Mouse (Mus musculus): ENCODE measurements around the gene Stk24.
"Not testable (repeated sequence)": the region's sequence is repeated elsewhere in the genome, so short reads cannot be mapped to it uniquely, and the experiment has no call there.

Stk24 gene

DNA sequence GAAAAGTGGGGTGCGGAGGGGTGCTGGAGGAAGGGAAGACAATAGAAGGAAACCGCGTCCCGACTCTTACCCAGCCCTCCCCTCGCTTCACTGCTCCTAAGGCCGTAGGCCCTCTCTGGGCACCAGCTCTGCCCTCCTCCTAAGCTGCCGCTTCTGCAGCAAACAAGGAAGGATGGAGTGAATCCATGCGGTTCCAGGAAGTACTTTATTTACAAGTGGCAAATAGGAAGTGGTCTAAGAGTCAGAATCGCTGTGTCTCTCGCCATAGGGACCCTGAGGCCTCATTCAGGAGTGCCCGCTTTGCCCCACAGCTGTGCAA, at the start of gene Stk24:
TSS of gene Stk24 (minus strand) at position 185 of the 319 bp plus-strand sequence.
- DNase-seq (ENCODE audit: low spot score) = no peak

DNA sequence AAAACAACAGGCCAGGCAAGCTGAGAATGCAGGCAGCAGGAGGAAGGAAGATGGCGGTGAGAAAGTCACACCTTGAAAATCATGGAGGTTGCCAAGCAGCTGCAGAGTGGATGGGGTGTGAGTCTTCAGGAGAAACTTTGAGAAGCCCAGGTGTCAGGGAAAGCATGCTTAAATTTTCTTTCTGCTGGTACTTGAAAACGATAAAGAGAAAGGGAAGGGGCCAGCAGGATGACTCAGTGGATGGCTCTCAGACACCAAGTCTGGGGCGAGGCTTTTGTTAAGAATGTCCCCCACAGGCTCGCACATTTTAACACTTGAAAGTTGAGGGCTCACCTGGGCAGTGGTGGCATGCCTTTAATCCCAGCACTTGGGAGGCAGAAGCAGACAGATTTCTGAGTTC, 48.3 kb upstream of the Stk24 start:
- no peak for DNase-seq (ENCODE audit: low spot score)

DNA sequence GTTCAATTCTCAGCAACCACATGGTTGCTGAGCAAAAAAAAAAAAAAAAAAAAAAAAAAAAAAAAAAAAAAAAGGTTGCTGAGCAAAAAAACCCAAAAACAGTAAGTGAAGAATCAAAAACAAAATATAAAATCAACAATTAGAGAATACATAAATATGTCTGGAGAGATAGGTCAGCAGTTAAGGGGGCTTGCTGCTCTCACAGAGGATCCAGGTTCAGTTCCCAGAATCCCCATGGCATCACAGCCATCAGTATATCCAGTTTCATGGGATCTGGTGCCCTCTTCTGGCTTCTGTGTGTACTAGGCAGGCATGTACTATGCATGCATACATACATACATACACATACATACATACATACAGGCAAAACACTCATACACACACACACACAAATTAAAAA, 46.9 kb upstream of the Stk24 start:
- no peak for DNase-seq (ENCODE audit: low spot score)

DNA sequence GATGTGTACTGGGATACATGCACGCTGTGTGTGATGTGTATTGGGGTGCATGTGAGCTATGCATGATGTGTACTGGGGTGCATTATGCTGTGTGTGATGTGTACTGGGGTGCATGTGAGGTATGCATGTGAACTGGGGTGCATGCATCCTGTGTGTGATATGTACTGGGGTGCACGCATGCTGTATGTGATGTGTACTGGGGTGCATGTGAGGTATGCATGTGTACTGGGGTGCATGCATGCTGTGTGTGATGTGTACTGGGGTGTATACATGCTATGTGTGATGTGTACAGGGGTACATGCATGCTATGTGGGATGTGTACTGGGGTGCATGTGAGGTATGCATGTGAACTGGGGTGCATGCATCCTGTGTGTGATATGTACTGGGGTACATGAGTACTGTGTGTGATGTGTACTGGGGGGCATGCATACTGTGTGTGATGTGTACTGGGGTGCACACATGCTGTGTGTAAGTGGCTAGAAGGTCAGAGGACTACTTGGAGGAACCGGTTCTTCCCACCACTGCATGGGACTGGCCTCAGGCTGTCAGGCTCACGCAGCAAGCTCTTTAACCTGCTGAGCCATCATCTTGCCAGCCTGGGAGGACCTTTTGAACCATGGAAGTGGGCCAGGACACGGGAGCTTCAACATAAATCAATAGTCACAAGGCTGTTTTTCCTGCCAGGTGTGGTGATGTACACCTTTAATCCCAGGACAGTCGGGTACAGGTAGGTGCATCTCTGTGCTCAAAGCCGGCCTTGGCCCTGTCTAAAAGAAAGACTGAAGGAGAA, 45.4 kb upstream of the Stk24 start:
- DNase-seq (ENCODE audit: low spot score) = no peak

DNA sequence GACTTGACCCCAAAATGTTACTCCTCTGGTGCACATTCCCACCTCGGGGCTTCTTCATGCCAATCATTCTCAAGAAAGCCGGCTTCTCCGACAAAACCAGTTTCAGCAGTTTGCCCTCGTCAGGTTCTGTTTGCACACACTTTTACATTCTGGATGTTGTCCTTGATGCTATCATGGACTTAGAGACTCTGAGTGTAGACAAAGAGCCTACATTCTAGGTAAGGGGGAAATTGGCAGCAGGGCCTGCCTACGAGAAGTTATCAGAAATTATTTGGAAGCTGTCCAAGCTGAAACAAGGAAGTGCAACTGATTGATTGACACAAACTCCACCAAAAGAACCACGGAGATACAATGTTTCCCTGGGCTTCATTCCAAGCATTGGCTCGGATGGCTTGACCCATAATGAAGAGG, 43.5 kb upstream of the Stk24 start:
- no peak for DNase-seq (ENCODE audit: low spot score)

DNA sequence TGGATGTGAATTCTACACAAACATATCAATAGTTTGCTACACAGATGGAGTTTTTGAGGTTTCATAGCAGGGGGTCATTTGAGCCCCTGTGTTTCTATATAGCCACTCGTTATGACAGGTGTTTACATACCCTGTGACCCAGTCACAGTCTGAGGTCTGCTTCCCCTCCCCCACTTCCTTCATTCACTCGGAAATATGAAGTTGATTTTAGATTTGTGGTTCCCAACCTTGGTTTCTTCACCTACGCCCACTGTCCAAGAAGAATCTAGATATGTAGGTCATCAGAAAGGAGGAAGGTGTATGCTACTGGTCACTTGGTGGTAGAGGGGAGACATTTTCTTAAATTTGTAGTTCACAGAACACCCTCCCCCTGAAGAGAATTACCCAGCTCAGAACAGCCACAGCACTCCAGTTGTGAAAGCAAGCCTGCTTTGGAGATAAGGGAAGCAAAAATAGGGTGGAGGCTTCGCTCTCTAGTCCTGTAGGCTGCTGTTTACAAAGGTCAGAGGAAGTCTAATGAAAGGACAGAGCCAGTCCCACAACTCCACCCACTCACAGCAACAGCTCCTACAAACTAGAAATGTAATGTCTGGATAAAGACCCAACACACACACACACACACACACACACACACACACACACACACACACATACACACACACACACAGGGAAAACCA, 43.0 kb upstream of the Stk24 start:
- DNase-seq (ENCODE audit: low spot score) = no peak

DNA sequence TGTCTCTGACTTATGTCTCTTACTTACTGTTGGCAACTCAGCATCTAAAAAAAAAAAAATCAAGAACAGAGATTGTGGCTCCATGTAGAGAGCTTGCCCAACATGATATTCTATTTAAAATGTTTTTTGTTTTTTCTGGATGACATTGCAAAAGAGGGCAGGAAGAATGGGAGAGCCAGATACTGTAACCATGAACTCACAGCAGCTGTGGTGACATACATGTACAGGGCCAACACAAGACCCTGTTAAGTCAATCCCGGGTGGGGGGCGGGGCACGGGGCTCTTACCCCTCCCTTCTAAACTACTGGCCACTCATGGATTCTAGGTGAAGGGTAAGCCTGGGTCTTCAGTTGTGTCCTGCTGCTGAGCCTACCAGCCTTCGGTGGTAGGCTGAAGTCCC, 42.2 kb upstream of the Stk24 start:
- no peak for DNase-seq (ENCODE audit: low spot score)

DNA sequence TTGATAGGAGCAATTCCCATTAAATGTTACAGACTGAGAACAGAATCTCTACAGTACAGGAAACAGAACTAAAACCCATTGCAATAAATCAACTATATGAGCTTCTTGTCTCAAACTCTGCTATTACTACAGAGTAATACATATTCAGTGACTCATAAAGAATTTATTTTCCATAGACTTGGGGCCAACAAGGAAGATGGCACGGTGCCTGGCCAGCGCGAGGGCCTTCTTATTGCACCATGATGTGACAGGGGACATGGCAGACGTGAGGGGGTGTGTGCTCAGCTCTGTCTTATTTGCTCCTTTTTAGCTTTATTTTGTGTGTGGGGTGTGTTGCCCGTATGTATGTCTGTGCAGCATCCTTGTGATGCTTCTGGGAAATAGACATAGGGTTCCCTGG, 37.8 kb upstream of the Stk24 start:
- DNase-seq (ENCODE audit: low spot score) = no peak

DNA sequence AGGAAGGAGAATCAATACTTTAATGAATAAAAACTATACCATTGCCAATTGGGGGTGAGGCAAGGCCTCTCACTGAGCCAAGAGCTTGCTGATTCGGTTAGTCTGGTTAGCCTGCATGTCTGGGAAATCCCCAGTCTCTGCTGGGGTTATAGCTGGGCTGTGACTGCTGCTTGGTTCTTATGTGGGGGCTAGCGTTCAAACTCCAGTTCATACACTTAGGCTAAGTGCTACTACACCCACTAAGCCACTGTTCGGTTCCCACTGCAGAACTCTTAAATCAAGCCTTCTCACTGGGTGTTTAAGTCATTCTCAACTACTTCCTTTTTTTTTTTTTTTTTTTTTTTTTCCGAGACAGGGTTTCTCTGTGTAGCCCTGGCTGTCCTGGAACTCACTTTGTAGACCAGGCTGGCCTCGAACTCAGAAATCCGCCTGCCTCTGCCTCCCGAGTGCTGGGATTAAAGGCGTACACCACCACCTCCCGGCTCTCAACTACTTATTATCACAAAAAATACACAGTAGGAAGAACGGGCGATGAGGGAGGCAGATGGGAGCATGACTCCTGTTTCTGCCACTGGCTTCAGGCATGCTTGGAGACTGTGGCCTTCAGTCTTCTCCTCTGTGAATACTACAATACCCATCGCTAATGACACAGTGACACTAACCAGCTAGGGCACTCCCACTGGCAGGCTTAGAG, 37.0 kb upstream of the Stk24 start:
- no peak for DNase-seq (ENCODE audit: low spot score)

DNA sequence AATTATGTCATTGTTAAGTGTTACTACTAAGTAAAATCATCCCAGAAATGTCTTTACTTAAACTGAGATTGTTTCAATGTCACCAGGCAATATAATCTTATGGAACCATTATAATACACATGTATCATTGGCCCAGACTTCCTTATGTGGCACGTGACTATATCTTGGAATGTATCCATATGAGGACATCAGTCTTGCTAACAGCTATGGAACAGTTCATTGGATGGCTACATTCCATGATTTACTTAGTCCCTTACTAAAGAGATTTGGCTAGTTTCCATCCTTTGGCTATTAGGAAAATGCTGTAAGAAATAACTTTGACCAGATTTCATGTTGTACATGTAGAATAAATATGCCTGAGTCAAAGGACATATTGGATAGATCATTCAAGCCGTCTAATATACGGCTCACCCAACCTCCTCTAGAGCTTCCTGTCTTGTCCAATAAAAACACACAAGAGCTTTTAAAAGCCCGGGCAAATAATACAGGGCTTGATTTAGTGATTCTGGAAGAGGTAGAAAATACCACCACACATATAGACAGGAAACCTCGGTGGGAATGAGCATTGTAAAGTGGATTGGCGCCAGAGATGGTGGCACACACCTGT, 34.9 kb upstream of the Stk24 start:
- DNase-seq (ENCODE audit: low spot score) = no peak

DNA sequence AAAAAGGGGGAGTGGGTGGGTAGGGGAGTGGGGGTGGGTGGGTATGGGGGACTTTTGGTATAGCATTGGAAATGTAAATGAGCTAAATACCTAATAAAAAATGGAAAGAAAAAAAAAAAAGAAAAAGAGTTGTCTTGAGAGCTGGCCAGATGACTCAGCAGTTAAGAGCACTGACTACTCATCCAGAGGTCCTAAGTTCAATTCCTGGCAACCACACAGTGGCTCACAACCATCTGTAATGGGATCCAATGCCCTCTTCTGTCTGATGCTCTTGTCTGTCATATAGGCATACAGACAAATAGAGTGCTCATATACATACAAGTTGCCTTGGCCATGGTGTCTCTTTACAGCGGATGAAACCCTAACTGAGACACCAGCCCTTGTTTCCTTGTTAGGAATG, 33.9 kb upstream of the Stk24 start:
- DNase-seq (ENCODE audit: low spot score) = not testable (repeated sequence)

DNA sequence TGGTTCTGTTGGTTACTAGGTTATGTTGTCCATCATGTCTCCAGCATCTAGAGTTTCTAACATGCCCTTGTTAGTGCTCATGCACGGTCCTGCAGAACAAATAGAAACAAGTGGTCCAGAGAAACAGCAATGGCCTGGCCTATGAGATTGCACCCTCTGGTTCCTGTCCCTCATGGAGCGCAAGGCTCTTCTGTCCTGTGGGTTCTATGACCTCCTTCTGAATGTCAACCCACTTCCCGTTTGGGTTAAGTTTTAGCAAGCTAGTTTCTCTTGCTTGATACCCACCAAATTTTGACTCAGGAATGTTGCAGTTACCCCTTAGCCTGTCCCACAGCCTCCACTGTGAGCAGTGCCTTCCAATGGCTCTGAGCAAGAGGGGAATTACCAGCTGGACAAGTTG, 29.1 kb upstream of the Stk24 start:
- DNase-seq (ENCODE audit: low spot score) = no peak

DNA sequence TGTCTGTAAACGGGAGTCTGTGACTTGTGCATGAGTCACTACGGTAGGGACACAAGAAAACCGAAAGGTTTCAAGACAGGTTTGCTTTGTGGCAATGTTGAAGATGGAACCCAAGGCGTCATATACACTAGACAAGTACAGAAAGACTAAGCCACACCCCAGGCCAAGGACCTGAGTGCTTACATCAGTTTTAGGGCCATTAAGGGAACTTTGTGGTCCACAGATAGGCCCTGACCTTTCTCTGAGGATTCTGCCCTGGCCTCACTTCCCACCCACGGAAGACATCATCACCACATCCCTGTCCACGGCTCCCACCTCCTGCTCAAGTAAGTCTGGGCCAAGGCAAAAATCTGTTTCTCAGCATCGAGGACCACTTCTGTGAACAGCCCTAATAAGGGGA, 27.1 kb upstream of the Stk24 start:
- DNase-seq (ENCODE audit: low spot score) = no peak

DNA sequence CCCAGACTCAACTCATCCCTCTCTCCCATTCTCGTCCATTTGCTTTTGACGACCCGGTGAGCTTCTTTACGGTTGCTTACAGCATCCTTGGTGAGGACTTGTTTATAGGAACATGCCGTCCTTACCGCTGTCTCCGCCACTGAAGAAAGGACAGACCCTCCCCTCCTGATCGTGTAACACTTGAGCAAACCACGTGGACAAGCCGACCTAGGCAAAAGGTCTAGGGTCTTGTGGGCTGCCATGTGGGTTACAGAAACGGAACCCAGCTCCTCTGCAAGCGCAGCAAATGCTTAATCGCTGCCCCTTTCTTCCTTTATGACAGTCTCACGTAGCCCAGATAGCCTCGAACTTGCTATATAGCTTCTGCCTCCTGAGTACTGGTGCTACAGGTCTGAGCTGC, 25.7 kb upstream of the Stk24 start:
- DNase-seq (ENCODE audit: low spot score) = no peak

DNA sequence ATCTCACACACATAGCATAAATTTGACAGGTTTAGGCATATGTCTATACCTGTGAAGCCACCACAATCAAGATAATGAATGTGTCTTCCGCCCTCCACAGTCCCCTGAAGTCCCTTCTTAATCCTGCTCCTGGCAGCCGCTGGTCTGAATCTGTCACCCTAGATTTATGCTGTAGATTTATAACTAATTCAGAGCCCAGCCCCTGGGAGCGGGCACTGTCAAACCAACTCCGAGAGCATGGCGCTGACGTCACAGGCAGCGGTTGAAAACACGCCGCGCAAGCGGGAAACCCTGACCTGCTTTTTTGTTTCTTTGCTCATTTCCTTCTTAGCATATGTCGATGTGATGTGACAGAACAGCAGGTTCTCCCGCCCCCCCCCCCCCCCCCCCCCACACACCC, 25.3 kb upstream of the Stk24 start:
- no peak for DNase-seq (ENCODE audit: low spot score)

DNA sequence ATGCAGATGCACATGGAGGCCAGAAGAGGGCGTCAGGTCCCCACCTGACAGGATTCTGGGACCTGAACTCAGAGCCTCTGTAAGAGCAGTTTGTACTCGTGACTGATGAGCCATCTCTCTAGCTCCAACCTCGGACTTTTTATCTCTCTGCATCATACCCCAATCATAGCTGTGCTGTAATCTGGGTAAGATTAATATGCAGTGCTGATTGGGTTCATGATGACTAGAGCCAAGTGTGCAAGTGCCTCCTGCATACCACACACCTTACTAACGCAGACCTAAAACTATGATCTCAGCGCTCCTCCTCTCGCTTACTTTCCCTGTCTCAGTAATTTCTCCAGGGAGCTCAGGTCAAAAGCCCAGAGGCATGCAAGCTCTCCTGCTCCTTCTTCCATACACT, 19.9 kb upstream of the Stk24 start:
- DNase-seq (ENCODE audit: low spot score) = no peak

DNA sequence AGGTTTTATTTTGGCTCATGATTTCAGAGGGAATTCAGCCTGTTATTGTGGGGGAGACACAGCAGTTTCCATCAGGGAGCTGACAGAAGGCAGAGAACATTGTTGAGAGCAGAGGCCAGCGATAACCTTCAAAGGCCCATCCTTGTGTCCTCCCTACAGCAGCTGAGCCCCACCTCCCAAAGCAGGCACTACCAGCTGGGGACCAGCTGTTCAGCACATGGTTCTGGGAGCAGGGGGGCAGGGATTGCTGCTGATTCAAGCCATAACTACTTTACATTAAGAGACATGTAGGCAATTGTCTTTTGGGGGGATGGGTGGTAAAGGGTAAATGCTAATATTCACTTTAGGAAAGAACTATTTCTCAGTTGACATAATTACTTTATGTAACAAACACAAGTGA, 17.7 kb upstream of the Stk24 start:
- no peak for DNase-seq (ENCODE audit: low spot score)

DNA sequence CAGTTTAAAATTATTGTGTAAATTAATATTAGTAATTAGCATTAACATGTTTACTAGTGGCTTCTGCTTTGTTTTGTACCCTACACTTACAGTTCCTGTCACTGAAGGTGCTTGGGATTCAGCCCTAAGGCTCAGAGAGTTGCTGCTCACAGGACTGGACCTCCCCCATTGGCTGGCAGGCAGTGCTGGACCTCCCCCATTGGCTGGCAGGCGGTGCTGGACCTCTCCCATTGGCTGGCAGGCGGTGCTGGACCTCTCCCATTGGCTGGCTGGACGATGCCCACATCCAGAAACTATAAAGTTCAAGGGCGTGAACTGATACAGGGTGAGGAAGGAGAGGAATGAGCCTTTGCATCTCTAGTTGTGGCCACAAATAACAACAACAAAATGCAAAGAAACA, 15.3 kb upstream of the Stk24 start:
- no peak for DNase-seq (ENCODE audit: low spot score)

DNA sequence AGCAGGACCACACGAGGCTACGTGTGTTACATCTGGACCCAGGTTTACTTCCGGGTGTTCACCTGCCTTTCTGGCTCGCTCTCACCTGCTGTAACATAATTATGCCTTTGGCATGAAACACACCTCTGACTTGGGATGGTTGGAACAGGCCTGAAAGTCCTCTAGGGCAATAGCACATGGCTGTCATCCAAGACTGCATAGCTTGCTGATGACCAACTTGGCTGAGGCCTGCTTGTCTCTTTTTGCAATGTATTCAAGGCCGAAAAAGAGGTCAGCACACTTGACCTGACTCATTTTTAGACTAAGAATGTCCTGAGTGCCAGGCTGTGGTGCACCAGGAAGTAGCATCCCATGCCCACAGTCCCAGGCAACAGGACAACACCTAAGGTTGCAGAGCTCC, 12.1 kb upstream of the Stk24 start:
- DNase-seq (ENCODE audit: low spot score) = no peak

DNA sequence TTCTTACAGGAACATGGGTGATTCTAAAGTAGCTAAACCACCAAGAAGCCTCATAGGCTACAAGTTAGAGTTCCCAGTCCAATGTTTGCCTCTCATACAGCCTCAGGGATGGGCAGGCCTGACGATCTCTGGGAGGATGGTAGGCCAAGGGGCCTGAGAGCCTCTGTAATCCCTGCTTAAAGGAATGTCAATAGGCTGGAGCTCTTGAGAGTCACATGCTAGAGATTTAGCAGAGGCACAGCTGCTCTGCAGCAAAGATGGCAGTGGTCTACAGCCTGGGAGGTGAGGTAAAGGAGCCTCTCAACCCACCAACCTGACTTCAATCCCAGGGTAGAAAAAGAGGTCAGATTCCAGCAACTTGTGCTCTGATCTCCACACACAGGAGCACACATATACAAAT, 7.9 kb upstream of the Stk24 start:
- DNase-seq (ENCODE audit: low spot score) = no peak

DNA sequence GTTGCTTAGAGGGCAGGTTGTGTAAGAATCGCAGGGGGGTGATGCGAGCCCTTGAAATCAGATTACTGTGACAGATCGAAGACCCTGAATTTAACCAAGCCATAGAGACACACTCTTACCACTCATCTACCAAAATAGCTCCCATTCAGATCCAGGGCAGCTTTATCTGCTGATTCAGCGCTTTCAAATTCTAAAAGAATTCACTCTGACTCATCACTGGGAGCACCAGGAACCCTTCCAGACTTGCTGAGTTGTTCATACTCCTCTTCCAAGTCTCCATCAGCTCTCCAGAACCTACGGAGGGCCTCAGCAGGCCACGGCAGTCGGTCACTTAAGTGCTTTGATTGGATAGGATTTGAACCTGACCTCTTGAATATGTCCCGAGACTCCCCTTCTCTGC, 5.6 kb upstream of the Stk24 start:
- no peak for DNase-seq (ENCODE audit: low spot score)

DNA sequence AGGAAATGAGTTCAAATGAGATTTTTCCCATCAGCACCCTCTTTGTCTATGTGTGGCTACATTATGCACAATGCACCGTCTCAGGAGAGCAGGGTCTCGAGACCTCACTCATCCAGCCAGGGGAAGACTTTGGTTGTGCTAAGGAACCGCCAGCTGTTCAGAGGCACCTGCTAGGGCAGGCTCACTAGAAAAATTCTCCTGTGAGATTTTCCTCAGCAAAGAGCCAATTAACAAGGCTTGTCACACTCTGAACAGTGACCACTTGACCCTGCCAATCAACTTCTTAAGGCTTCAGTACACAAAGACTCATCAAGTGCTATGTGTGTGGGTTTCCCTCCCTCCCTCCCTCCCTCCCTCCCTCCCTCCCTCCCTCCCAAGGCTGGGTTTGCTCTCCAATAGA, 4.0 kb upstream of the Stk24 start:
- DNase-seq (ENCODE audit: low spot score) = no peak
